Mouse (Mus musculus) hindbrain, embryonic 14.5 days (tissue): ENCODE data around the gene Kctd11. TPM values are rescaled to one million over a fixed set of nuclear protein-coding genes. Genes with fewer than 3 reads are reported as not detected.

Experiments used
- ATAC-seq: fragments of 200-750 bp; cut with Nextera tagmentation; 2 replicates; pipeline ENCODE4 v1.8.0; 2017; ENCODE audit warnings: moderate number of reproducible peaks, mild to moderate bottlenecking, moderate TSS enrichment, moderate library complexity; ENCODE audit not compliant: low FRiP score
- DNase-seq: peaks from one replicate; pipeline ENCODE4 v3.0.0-alpha.2; 2015; ENCODE audit warnings: low spot score
- H3K27ac ChIP-seq: fragments of 300-500 bp; sonication (generic); 2 replicates; pipeline ENCODE4 v1.5.1; 2014; ENCODE audit warnings: mild to moderate bottlenecking, moderate library complexity
- H3K27me3 ChIP-seq: fragments of 300-500 bp; sonication (generic); 2 replicates; pipeline ENCODE4 v1.6.1; 2014; ENCODE audit warnings: mild to moderate bottlenecking, low read length, mixed read lengths; ENCODE audit not compliant: control insufficient read depth, insufficient read depth
- H3K36me3 ChIP-seq: fragments of 300-500 bp; sonication (generic); replicated peaks from 2 replicates; pipeline ENCODE4 v1.6.1; 2014; ENCODE audit not compliant: control insufficient read depth, insufficient read depth
- H3K4me1 ChIP-seq: fragments of 300-500 bp; sonication (generic); replicated peaks from 2 replicates; pipeline ENCODE4 v1.6.1; 2014; ENCODE audit warnings: antibody characterized with exemption, low read length, mixed read lengths; ENCODE audit not compliant: control insufficient read depth, insufficient read depth
- H3K4me2 ChIP-seq: fragments of 300-500 bp; sonication (generic); replicated peaks from 2 replicates; pipeline ENCODE4 v1.6.1; 2014; ENCODE audit warnings: mild to moderate bottlenecking, moderate library complexity
- H3K4me3 ChIP-seq: fragments of 300-500 bp; sonication (generic); replicated peaks from 2 replicates; pipeline ENCODE4 v1.5.1; 2014; ENCODE audit warnings: mild to moderate bottlenecking, low read length
- H3K9ac ChIP-seq: fragments of 300-500 bp; sonication (generic); 2 replicates; pipeline ENCODE4 v1.6.1; 2014
- H3K9me3 ChIP-seq: fragments of 300-500 bp; sonication (generic); 2 replicates; pipeline ENCODE4 v1.6.1; 2016; ENCODE audit warnings: low read length; ENCODE audit not compliant: control insufficient read depth
- WGBS: fragments of 180-500 bp; shearing (Covaris S2); extraction: QIAGEN DNeasy Blood & Tissue Kit; methylation state at CpG from one replicate; pipeline ENCODE4 v1.1.7; 2014; 5-methylcytosine and 5-hydroxymethylcytosine counted together
- polyA plus RNA-seq: library from polyadenylated mRNA; unstranded; fragments of >200 nt; fragmentation: Nextera tagmentation; extraction: Ambion mirVana; gene quantifications from 2 replicates; pipeline ENCODE4 v1.2.1, GENCODE M21; 2014

The Kctd11 gene
- polyA plus RNA-seq, 1 experiment from 2014 or later = 2.3 TPM

DNA sequence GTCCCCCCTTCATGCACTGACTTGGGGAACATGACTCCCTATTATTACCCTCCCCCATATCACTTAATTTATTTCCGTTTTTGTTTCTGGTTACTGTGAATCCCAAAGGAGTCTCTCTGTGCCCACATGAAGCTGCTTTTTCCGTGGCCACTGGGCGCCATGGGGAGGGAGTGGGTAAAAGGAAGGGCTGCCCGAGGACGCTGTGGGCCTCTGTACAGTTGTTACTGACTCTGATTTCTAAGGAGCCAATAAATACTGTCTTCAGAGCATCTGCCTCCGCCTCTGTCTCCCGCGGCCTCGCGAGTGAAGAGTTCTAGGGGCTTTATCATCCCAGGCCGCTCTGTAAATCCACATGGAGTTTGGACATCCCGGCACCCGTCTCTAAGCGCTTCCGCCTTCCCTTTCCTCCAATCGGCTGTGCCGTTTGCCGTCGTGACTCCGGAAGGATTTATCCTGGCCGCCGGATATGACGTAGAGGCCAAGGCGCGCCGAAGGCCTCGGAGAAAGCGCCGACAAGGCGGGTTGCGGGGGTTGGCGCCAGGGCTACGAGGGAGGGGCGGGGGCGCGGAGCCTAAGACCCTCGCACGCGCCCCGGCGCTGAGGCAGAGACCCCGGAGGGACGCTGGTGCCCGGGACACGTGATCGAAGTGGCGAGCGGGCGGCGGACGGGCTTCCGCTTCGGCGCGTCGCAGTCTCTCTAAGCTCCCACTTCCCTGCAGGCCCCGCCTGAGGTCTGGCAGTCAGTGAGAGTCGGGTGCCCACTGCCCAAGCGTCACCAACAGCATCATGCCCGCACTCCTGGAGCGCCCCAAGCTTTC is 32.6 kb upstream of the Kctd11 start, which contains the start of gene Gps2:
Gps2 (plus strand) TSS at position 335 of the 818 bp plus-strand sequence.
- Histone ChIP-seq H3K27me3 (no peaks in the 10 kb centered on the region), H3K4me2 (peak within 1 kb of the TSS; percentile 100), H3K4me3 (peak within 1 kb of the TSS; percentile 78), H3K9me3 (no peaks in the 10 kb centered on the region), H3K9ac (peak within 1 kb of the TSS; percentile 84), H3K27ac (peak within 1 kb of the TSS; percentile 92), H3K36me3 (peaks cover 88% of the 10 kb centered on the region), H3K4me1 (peaks cover 19% of the 10 kb centered on the region)
- 2% methylated on average over 44 of the region's 61 CpGs for WGBS
- peak; percentile 97 for DNase-seq
- peak; percentile 90 for ATAC-seq

DNA sequence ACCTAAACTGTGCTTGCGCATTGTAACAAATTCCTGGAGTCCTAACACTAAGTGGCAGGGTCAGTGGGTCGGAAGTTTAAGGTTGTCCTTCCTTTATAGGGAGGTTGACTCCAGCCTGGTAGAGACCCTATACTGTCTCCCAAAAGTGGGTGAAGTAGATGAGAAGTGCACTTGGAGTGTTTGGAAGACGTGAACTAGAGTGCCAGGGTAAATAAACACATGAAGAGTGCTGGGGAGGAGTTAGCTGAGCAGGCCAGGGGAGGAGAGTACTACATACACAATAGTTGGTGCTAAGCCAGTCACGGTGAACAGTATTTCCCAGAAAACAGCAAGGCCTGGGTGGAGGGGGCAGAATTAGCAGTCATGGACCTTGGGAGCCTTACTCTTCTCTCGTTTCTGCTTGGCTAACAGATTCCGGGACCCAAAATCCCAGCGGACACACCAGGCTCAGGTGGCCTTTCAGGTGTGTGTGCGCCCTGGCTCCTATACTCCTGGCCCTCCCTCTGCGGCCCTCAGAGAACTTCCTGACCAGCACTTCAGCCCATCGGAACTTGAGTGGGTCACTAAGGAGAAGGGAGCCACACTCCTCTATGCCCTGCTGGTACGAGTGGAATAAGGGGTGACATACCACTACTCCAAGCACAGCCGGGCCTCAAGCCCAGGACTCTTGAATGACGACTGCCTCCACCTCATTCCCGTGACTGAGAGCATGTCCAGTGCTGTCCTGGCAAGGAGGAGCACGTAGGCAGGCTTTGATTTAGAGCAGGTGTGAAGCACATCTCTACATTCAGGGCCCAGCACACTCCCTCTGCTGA is 31.7 kb upstream of the Kctd11 start:
- 82% methylated on average over 15 of the region's 15 CpGs for WGBS
- no peak for ATAC-seq
- Histone ChIP-seq H3K36me3 (peaks cover 88% of the 10 kb centered on the region), H3K27me3 (no peaks in the 10 kb centered on the region), H3K9ac (no peak overlapping the region), H3K27ac (peak overlapping the region; percentile 92; the same call in 1 of the 2 replicates), H3K9me3 (no peaks in the 10 kb centered on the region), H3K4me2 (peak overlapping the region; percentile 100), H3K4me1 (peaks cover 18% of the 10 kb centered on the region), H3K4me3 (peak overlapping the region; percentile 78)
- no peak for DNase-seq

DNA sequence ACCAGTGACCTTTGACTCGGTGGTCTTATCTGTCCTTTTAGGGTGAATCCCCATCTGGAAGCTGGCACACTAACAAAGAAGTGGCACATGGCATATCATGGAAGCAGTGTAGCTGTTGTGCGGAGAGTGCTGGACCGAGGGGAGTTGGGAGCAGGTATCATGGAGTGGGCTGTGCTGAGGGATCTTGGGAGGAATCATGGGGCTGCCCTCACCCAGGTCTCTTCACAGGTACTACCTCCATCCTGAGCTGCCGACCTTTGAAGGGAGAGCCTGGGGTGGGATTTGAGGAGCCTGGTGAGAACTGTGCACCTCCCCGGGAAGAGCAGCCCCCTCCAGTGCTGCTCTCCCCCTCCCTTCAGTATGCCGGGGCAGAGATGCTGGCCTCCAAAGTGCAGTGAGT is 30.5 kb upstream of the Kctd11 start:
- 89% methylated on average over 6 of the region's 6 CpGs for whole genome bisulfite sequencing
- no peak for ATAC-seq
- Histone ChIP-seq H3K4me3 (no peak overlapping the region), H3K9me3 (no peaks in the 10 kb centered on the region), H3K27ac (no peak overlapping the region), H3K27me3 (no peaks in the 10 kb centered on the region), H3K4me1 (peaks cover 18% of the 10 kb centered on the region), H3K4me2 (no peak overlapping the region), H3K36me3 (peaks cover 88% of the 10 kb centered on the region), H3K9ac (no peak overlapping the region)
- no peak for DNase-seq

DNA sequence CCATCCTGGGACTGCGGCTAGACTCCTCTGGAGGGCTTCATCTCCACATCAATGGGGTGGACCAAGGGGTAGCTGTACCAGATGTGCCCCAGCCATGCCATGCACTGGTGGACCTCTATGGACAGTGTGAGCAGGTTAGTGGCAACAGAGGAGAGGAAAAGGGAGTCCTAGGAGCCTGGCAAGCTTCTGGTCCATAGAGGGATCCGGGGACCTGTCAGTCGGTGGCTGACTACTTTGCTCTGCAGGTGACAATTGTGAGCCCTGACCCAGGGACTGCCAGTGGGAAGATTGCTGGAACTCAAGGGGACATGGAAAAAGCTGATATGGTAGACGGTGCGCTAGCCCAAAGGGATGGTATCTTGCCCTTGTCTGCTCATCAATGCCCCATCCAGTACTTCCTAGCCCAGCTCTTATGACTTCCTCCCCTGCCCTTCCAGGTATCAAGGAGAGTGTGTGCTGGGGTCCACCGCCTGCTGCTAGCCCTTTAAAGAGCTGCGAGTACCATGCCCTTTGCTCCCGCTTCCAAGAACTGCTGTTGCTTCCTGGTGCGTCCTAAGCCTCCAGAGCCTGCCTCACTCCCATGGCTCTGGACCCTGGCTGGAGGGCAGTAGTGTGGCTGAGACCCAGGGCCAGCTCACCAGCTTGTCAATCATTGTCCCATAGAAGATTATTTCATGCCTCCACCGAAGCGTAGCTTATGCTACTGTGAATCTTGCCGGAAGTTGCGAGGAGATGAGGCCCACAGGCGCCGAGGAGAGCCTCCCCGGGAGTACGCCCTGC is 29.8 kb upstream of the Kctd11 start:
- Histone ChIP-seq H3K4me1 (peaks cover 18% of the 10 kb centered on the region), H3K4me2 (no peak overlapping the region), H3K9me3 (no peaks in the 10 kb centered on the region), H3K4me3 (no peak overlapping the region), H3K36me3 (peaks cover 88% of the 10 kb centered on the region), H3K9ac (no peak overlapping the region), H3K27ac (no peak overlapping the region), H3K27me3 (no peaks in the 10 kb centered on the region)
- 96% methylated on average over 17 of the region's 17 CpGs for WGBS
- ATAC-seq (no peak), DNase-seq (no peak)

DNA sequence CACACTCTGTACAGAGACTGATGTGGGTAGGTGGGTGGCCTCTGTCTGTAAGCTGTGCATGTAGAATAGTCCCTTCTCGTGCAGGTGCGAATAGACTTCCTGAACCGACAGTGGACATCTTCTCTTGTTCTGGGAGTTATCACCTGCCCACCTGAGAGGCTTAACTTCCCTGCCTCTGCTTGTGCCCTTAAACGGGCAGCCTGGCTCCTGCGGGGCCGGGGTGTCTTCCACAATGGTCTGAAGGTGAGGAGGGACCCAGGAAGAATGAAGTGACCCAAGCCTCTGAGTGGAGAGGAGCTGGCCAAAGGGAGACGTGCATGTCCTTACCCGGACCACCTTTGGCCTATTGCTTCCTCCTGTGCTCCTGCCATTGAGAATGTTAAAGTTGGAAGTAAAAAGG is 29.0 kb upstream of the Kctd11 start:
- Histone ChIP-seq H3K9ac (no peak overlapping the region), H3K4me1 (peaks cover 16% of the 10 kb centered on the region), H3K4me2 (no peak overlapping the region), H3K36me3 (peaks cover 88% of the 10 kb centered on the region), H3K27me3 (no peaks in the 10 kb centered on the region), H3K27ac (no peak overlapping the region), H3K9me3 (no peaks in the 10 kb centered on the region), H3K4me3 (no peak overlapping the region)
- DNase-seq (no peak), ATAC-seq (no peak)
- 94% methylated on average over 8 of the region's 8 CpGs for WGBS

DNA sequence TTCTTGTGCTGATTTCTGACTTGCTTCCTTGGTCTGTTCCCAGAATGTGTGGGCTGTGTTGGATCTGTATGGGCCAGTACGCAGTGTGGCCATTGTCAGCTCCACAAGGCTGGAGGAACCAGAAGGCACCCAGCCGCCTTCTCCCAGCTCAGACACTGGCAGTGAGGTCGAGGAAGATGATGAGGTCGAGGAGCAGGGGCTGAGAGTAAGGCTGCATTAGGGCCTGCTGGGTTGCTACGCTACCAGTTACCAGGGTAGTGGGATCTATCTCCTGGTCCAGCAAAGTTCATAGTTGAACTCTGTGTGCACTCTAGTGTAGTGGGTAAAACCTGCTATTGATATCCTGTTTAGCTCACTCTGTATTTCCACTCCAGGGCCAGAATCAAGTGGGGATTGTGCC is 28.0 kb upstream of the Kctd11 start:
- Histone ChIP-seq H3K27ac (no peak overlapping the region), H3K9me3 (no peaks in the 10 kb centered on the region), H3K9ac (no peak overlapping the region), H3K27me3 (no peaks in the 10 kb centered on the region), H3K4me1 (peaks cover 6% of the 10 kb centered on the region; the same call in 1 of the 2 replicates), H3K36me3 (peaks cover 92% of the 10 kb centered on the region), H3K4me2 (no peak overlapping the region), H3K4me3 (no peak overlapping the region)
- no peak for ATAC-seq
- 92% methylated on average over 5 of the region's 5 CpGs for WGBS
- no peak for DNase-seq

GRCm38 (mm10) chr11:69908645-69909044 is 27.4 kb upstream of the Kctd11 start:
- no peak overlapping the region for H3K27ac ChIP-seq
- no peaks in the 10 kb centered on the region for H3K9me3 ChIP-seq
- WGBS = 93% methylated on average over 11 of the region's 11 CpGs
- ATAC-seq (no peak), DNase-seq (no peak)
- no peak overlapping the region for H3K4me2 ChIP-seq
- H3K36me3 ChIP-seq = peaks cover 98% of the 10 kb centered on the region
- H3K9ac ChIP-seq = no peak overlapping the region
- no peak overlapping the region for H3K4me3 ChIP-seq
- no peaks in the 10 kb centered on the region for H3K27me3 ChIP-seq
- peaks cover 6% of the 10 kb centered on the region; the same call in 1 of the 2 replicates for H3K4me1 ChIP-seq

DNA sequence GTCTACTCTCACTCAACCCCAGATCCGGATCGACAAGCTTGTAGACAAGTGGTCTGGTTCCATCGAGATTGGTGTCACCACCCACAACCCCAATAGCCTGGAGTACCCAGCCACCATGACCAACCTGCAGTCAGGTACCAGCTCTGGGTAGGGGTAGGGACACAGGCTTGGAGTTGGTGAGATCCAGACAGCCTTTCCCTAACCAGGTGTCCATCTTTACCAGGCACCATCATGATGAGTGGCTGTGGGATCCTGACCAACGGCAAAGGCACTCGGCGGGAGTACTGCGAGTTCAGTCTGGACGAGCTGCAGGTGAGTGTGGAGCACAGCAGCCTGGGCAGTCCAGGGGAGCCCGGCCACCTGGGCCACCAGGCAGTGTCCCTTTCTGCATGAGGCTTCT is 23.1 kb upstream of the Kctd11 start:
- H3K27me3 ChIP-seq = no peaks in the 10 kb centered on the region
- WGBS = 95% methylated on average over 9 of the region's 9 CpGs

DNA sequence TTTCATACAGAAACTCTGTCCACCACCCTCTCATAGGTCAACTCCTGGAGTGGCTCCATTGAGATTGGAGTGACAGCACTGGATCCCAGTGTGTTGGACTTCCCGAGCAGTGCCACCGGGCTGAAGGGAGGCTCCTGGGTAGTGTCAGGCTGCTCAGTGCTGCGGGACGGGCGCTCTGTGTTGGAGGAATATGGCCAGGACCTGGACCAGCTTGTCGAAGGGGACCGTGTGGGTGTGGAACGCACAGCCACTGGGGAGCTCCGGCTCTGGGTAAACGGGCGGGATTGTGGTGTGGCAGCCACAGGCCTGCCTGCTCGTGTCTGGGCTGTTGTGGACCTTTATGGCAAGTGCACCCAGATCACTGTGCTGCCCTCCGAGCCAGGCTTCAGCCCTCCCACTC is 21.8 kb upstream of the Kctd11 start:
- Histone ChIP-seq H3K9ac (peak overlapping the region; percentile 99), H3K4me2 (peak overlapping the region; percentile 98), H3K9me3 (no peaks in the 10 kb centered on the region), H3K36me3 (peaks cover 44% of the 10 kb centered on the region), H3K4me1 (peaks cover 29% of the 10 kb centered on the region), H3K27ac (no peak overlapping the region), H3K4me3 (peak overlapping the region; percentile 93), H3K27me3 (no peaks in the 10 kb centered on the region)
- ATAC-seq (no peak), DNase-seq (no peak)
- WGBS = 81% methylated on average over 13 of the region's 13 CpGs

More for the DNA sequence above, 23.1 kb upstream of the Kctd11 start:
- Histone ChIP-seq H3K4me3 (no peak overlapping the region), H3K36me3 (peaks cover 58% of the 10 kb centered on the region), H3K9me3 (no peaks in the 10 kb centered on the region), H3K9ac (no peak overlapping the region), H3K4me1 (peaks cover 21% of the 10 kb centered on the region), H3K27ac (no peak overlapping the region), H3K4me2 (no peak overlapping the region)
- ATAC-seq = no peak
- DNase-seq = no peak
